Mouse (Mus musculus): ENCODE results near the gene Fam155a.

Fam155a gene

GRCm38 (mm10) chr8:9159322-9159721 lies 611.6 kb downstream of the Fam155a start:
- no peak for DNase-seq

- no peak for DNase-seq
These were observed 612.3 kb downstream of the Fam155a start for GRCm38 (mm10) chr8:9158652-9159051.

- DNase-seq: no peak
These were observed 613.7 kb downstream of the Fam155a start for GRCm38 (mm10) chr8:9157141-9157781.
